Mouse (Mus musculus) thymus, postnatal 0 days (tissue): ENCODE results near the gene Cox8a. TPM values are rescaled to one million over a fixed set of nuclear protein-coding genes. Genes with fewer than 3 reads are reported as not detected.

Experiments used
- DNase-seq: peaks from one replicate; pipeline ENCODE4 v3.0.0-alpha.2; 2015; ENCODE audit warnings: low spot score
- polyA plus RNA-seq: library from polyadenylated mRNA; unstranded; fragments of >200 nt; fragmentation: Nextera tagmentation; extraction: Ambion mirVana; gene quantifications from 2 replicates; pipeline ENCODE4 v1.2.1, GENCODE M21; 2015

Cox8a gene
- polyA plus RNA-seq = 1,177 and 1,274 TPM in 2 replicates

DNA sequence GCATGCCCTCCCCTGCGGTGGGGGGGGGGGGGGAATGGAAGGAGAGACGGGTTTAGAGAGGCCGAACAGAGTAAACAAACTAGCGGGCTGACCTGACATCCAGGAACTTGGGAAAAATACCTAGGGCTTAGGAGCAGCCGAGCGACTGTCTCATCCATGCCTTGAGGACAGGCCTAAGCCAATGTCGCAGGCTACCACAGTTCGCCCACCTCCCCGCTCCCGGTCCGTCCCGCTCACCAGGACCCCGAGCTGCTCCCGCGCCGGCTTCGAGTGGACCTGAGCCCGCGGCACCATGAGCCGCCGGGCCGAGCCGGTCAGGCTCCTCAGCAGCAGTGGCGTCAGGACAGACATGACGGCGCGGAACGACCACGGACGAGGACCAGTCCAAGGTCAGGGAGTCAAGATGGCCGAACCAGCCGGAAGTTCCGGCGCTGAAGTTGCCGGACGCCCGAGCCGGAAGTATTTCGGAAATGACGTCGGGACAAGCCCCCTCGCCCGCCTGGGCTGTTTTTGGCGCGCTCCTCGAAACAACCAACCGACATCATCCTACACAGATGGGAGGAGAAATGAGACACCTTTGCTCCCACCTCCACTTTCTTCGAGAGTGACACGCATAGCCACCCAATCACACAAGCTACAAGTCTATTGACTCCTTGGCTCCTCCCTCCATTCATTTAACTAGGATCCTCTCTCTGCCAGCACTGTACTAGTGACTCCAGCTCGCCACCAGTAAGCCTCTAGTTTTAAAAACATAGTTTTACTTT is at the start of gene Cox8a:
Cox8a (minus strand) TSS at position 455 of the 764 bp plus-strand sequence.
- DNase-seq = peak; percentile 96

DNA sequence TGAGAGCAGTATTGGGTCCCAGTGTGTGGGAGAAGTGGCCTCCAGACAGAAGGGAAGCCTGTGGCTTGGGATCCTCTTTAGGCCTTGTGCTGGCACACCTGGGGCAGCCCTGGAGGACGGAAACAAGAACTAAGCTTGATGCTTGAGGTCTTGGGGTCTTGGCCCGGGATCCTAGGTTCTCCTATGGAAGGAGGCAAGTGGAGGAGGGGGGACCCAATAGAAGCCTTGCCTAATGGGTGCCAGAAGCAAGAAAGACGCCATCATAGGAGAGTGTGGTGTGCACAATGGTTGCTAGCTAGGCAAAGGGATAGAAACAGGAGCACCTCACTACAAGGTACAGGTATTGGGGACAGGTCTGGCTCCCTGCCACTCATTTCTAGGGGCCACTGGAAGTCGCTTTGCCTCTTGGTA is 49.0 kb upstream of the Cox8a start:
- DNase-seq = peak; percentile 20

DNA sequence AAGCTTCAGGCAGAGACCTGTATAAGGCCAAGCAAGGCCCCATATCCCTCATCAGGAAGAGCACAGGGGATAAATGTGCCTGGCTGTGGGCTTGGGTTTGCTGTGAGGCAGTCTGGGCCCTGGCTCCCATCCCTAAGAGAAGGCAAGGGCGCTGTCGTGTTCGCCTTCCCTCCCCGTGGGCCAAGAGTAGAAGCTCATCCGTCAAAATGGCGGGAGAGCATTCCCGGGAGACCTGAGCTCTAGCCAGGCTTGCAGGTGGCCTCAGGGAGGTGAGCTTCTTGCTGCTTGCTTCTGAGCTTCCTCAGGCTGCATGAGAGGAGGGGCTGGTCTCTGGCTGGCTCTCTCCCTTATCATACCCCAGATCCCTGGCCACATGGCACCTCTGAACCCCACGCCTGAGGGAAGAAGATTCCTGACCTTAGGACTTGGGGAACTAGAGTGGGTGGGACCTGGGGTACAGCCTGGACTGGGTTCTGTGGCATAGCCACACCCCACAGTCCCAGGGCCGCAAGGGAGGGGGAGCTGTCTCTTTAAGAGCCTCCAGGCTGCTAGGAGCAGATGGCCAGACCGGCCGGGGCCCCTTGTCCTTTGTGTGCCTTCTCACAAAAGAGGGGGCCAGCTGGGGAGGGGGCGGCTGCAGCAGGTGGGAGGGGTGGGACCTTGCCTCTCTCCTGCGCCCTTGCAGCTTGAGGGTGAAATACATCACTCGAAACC is 48.2 kb upstream of the Cox8a start:
- DNase-seq = no peak

DNA sequence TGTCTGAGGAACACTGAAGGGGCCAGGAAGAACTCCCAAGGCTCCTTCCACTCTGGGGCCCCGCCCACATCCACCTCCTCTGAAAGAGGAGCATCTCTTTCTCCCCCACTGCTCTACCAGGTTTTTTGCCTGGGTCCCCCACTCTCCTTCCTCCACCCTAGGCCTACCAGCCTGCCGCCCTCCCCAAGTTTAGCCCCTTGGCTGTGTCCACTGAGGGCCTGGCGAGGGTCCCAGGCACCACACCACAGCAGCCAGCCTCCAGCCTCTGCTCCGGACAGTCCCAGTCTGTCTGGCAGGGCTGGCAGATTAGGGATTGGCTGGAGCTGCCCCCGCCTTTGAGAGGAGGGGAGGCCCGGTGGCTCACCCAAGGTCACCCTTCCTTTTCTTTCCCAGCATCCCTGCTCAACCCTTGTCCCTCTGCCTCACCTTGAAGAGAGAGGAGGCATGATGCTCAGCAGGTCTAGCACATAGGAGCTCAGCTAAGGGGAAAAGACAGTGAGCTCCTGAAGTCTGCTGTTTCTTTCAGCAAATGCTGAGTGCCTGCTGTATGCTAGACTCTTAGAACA is 47.4 kb upstream of the Cox8a start:
- no peak for DNase-seq

DNA sequence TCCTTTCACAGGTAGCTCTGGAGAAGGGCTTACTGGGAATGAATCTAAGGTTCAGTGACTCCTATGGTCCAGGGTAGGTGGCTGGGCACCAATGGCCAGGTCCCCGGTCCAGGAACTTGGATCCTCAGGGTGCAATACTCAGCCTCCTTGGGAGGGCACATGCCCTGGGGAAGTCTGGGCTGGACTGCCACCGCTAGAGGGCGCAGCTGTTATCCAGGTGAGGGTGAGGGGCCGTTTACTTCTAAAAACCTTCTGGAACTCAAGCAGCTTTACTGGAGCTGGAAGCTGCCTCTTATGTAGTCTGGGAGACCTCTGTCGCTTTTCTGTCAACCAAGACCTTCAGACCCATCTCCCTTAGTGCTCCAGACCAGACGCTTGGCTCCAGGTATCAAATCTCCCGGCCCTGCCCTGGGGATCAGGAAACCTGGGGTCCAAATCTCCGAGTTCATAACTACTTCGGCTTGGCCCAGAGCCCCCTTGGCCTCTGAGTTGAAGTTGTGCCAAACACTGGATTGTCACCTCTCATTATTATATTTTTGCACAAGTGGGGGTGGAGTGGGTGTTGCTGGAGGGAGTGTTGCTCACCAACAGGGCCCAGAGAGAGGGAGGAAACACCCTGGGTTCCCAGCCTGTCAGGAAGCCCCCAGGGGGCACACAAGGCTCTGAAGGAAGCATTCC is 46.8 kb upstream of the Cox8a start:
- DNase-seq = peak; percentile 82

DNA sequence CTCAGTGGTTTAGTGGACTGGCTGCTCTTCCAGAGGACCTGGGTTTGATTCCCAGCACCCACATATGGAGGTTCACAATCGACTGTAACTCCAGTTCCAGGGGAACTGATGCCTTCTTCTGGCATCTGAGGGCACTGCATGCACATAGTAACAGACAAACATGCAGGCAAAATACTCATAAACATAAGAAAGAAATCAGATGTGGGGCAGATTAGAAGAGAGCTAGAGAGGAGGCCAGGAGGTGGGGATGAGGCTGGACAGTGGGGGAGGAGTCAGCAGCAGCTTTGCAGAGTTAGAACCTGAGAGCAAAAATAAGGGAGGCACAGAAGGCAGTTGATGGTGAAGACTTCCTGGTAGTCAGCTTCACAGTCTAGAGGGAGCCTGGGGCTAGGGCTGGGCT is 45.2 kb upstream of the Cox8a start:
- DNase-seq = no peak

DNA sequence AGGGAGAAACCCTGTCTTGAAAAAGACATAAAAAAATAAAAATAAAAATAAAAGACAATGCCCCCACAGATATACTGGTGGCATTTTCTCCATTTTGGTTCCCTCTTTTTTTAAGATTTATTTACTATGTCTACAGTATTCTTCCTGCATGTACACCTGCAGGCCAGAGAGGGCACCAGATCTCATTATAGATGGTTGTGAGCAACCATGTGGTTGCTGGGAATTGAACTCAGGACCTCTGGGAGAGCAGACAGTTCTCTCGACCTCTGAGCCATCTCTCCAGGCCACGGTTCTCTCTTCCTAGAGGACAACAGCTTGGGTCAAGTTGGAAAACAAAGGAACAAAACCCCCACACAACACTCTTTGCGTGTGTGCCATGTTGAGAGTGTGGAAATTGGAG is 44.5 kb upstream of the Cox8a start:
- DNase-seq = no peak

DNA sequence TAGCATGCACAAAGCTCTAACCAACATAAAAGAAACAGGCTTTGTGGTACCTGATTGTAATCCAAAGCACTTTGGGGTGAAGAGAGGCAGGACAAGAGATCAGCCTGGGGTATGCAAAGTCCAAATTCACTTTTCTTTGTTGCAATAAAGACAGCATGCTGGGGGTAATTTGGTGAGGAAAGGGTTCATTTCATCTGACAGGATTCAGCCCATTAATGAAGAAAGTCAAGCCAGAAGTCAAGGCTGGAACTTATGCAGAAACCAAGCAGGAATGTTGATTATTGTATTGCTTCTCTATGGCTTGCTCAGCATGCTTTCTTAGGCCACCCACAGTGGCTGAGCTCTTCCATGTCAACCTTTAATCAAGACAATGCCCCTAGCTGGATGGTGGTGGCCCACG is 44.1 kb upstream of the Cox8a start:
- no peak for DNase-seq

DNA sequence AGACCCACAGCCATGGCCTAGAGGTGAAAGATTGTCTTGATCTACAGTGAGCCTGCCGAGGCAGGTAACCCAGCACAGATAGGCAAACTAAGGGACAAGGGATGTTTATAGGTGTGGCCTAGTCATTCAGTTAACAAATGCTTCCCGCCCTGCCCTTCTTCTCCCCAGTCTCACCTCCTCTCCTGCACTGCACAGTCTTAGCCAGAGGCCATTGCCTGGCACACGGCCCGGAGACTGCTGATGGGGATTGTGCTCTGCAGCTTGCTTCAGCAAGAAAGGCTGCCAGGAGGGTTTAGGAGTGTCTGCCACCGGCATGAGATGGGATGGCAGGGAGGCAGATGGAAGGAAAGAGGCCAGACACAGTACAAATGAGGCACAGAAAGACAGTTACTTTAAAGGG is 40.5 kb upstream of the Cox8a start:
- no peak for DNase-seq

DNA sequence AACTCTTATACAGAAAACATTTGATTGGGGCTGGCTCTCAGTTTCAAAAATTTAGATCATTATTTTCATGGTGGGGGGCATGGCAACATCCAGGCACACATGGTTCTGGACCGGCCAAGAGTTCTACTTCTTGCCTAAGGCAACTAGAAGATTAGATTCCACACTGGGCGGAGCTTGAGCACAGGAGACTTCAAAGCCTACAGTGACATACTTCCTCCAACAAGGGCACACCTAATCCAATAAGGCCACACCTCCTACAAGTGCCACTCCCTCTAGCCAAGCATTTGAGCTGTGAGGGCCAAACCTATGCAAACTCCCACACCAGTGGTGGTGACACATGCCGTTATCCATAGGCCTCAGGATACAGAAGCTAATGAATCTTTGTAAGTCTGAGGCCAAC is 28.6 kb upstream of the Cox8a start:
- no peak for DNase-seq

DNA sequence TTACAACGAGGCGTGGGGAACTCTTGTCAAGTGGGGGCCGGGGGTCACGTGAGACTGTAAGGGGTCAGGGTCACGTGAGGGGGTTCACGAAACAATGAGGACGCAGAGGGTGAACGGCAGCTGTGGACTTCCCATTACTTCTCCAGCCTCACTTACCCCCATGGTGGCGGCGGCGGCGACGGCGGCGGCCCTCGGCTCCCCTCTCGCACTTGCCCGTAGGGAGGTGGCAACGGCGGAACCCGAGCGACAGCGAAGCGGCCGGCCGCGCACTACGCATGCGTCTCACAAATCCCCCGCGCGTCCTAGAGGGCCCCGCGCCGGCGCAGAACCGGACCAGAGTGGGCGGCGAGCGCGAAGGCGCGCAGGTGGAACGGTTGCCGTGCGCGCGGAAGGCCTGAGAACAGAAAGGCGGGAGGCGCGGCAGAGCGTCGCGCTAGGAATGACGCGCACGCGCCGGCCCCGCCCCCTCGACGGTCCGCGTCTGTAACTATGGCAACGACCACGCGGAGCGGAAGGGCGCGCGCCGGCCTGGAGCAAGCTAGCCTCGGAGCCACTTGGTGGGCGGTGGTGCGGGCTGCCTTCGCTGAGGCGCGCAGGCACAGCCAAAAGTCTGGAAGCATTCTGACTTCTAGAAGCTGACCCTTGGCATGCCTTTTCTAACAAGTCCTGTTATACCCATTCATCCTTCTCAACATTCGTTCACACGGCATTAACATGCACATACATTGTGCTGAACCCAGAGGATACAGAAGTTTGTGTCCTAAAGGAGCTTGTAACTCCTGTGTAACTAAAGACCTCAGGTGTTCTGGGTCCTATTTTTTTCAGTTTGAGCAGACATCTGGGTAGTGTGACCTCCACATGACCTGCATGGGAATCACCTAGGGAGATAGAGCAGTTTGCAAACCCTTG is 23.6 kb upstream of the Cox8a start, which contains the start of gene Naa40:
Naa40 (minus strand) TSS at position 402 of the 909 bp plus-strand sequence.
- DNase-seq = peak; percentile 96

DNA sequence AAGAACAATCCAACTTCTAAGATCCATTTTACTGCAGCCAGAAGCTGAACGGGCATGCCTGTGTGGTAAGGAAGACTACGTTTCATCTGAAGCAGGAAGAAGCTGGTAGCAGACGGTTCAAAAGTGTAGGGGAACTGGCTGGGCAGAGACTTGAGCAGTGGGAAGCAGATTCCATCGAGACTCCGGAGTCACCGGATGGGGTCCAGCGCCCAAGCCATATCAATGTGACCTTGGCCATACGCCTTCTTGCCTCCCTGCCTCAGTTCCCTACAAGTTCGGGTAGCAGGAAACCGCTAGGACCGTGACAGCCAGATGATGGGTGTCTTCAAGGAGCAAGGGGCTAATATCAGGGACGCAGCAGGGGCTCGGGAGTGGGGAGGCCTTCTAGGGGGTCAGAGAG is 22.9 kb upstream of the Cox8a start:
- peak; percentile 32 for DNase-seq

DNA sequence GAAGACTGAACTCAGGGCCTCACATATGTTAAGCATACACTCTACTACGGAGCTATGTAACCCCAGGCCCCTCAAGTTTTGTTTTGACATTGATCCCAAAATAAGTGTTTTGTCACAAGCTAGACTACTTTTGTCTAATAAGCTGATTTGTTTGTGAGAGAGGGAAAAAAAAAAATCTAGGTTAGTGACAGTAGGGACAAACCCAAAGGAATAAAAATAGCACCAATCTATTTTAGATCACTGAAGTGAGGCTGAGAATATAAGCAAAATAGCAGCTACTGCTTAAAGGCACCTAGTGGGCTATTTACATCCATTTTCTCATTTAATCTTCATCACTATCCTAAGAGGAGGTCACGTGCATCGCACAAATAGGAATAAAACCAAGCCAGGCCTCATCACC is 22.2 kb upstream of the Cox8a start:
- no peak for DNase-seq

DNA sequence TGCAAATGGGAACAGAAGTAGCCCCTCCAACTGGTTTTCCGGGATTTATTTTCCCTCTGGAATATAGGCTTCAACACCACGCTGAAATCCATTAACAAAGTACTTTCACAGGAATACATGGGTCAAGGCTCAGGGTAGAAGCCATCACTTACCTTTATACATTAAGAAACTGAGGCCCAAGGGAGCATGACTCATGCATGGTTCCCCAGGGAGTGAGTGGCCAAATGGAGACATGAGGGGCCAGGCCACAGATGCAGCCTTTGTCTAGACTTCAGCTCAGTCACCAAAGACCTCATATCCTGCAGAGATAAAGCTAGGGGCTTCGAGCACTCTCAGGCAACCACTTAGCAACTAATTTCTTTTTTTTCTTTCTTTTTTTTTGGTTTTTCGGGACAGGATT is 19.3 kb upstream of the Cox8a start:
- DNase-seq = no peak

DNA sequence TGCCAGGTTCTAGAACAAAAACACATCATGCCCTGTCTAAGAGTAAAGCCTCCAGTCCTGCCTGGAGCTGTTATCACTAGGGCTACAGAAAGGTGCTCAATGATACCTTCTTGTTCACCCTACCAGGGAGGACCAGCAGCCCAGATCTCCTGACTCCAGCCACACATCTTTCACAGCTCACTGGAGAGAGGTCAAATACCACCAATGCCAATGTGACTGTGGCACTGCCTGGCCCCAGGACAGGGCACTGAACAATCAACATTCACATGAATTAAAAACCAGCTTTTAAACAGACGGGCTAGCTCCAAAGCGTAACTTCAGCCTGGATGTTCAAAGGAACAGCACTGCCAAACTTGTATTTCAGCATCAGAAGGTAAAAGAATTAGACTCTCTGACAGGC is 18.6 kb upstream of the Cox8a start:
- no peak for DNase-seq

DNA sequence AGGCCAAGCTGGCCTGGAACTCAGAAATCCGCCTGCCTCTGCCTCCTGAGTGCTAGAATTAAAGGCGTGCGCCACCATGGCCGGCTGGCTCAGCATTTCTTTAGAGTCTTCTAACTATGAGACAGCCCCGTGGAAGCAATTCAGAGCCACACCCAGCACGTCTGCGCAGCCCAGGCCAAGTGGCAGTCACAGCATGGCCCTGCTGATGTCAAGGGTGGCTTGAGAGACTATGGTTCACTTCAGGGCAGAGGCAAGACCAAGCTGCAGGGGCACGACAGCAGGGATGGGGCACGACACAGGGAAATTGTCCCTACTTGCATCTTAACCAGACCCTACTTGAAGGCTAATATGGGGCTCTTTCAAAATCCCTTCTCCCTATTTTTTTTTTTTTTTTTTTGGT is 18.0 kb upstream of the Cox8a start:
- no peak for DNase-seq

DNA sequence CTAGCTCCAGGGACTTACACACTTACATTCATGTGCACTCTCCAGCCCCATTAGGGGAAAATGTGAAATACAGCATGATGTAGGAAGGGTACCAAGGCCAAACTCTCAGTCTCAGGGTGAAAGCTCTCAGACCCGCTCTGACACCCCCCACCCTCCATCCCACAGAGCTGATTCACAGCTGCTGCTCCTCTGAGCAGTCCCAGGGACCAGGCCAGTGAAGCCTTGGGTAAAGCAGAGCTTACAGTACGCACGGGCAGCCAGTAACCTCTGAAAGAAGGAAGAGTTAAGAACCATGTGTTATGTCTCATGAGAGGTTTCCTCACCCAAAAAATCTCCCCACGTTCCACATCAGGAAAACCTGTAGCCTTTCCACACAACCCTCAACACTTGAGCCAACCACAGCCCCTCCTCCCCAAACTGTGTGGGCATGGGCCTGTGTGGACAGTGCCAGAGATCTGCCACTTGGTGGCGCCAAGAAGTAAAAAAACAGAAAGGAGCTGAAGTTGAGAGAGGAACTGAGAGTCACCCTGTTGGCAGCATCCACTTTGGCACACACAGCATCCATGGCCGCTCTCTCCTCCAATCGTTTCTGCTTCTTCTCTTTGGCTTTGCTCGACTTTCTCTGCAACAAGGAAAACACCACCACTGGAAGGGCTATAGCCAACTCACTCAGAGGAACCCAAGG is 17.3 kb upstream of the Cox8a start:
- peak; percentile 83 for DNase-seq

DNA sequence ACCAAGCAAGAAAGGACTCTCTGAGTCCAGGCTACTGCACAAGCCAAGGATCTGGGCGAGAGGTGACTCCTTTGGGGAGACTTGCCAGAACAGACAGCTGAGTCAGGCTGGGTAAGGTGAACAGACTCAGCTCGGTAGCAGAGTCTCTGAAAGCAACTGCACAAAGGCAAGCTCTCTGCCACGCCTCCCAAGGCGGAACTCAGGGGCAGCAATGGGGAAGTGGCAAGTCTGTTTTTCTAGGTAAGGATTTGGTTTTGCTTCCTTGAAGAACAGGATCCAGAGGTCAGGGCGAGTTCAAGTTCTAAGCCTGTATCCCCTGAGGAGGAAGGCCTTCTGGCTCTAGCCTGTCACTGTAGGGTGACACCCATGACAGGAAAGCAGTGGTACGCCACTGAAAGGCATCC is 9.1 kb upstream of the Cox8a start:
- DNase-seq = no peak

DNA sequence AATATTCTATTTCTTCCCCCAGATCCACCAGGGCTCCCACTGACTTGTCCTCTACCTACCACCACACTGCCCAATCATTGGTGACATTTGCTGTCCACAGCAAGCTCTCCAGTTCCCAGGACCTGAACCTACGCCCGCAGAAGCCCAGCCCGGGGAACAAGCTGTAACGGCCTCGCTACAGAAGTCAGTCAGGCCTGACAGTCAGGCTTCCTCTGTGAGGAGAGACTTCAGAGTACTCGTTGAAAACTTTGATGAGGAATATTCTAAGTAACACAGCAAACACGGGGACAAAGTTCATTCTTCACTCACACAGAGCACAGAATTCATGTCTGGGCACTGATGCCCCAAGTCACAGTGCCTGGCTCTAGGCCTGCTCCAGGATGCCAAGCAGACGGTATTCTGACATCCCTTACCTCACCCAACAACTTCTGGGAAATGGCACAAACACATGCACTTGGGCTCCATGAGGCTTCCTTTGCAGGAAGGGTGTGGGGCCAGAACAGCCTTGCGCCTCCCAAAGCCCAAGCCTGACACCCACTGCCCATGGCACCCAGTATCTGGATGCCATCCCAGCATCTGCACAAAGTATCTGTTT is 7.8 kb upstream of the Cox8a start:
- no peak for DNase-seq

DNA sequence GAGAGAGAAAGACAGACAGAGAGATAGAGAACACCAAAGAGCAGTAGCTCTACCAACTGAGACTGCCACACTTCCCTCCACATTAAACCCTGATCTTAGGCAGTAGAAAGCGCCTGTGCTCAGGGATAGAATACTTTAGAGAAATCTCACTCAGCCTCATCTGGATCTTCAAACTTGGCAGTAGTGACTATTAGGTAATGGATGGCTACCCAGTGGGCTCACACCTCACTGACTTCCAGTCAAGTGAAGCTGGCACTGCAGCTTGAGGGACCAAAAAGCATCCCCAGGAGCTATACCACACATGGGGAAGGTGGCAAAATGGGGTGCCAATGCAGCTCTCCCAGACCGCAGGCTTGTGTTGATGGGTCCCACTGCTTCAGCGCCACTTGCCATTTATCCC is 6.8 kb upstream of the Cox8a start:
- no peak for DNase-seq
